Mouse (Mus musculus) embryo, embryonic 10.5 days (tissue): ENCODE measurements around the gene Gm21095.
"Not testable (repeated sequence)": the region's sequence is repeated elsewhere in the genome, so short reads cannot be mapped to it uniquely, and the experiment has no call there.

ENCODE experiments used
- DNase-seq: peaks from one replicate; pipeline ENCODE4 v3.0.0-alpha.2; 2015; ENCODE audit warnings: low spot score

The Gm21095 gene

DNA sequence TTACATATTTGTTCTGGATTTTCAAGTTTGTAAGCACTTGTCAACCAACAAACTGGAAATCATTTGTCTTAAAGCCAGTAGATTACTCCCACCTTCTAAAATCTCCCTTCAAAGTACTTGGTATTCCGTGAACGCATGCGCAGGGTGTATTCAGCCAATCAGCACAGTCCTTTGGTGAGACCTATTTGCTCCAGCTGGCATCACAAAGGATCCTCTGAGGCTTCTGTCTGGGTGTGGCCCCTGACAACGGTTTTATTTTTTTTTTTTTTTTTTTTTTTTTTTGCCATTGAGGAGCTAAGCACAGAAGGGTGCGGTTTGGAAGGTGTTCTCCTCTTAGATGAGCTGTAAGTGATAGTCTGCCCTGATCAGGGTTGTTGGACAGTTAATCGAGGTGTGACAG lies at the start of gene Gm21095:
Gm21095 (plus strand) TSS at position 301 of the 400 bp plus-strand sequence.
- DNase-seq = not testable (repeated sequence)
